Mouse (Mus musculus): Measurements from ENCODE around the gene Inpp5d. TPM values are rescaled to one million over a fixed set of nuclear protein-coding genes. Genes with fewer than 3 reads are reported as not detected.

Inpp5d gene
- 10 to 100 TPM; 12.3 to 64.3 (median 33.4) TPM for total RNA-seq (2022)

DNA sequence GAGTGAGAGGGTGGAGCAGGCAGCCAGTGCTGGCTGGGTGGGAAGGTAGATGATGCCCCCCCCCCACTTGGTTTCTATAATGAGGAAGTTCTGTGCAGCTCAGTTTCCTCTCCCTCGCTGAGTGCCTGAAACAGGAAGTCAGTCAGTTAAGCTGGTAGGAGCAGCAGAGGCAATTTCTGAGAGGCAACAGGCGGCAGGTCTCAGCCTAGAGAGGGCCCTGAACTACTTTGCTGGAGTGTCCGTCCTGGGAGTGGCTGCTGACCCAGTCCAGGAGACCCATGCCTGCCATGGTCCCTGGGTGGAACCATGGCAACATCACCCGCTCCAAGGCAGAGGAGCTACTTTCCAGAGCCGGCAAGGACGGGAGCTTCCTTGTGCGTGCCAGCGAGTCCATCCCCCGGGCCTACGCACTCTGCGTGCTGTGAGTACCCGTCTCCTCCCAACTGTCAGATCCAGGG is at the start of gene Inpp5d:
Gene Inpp5d, plus strand, starts transcription at position 102 of the 458 bp plus-strand sequence.
- DNase-seq (ENCODE audit: low spot score in 2 of 2), result no peak

DNA sequence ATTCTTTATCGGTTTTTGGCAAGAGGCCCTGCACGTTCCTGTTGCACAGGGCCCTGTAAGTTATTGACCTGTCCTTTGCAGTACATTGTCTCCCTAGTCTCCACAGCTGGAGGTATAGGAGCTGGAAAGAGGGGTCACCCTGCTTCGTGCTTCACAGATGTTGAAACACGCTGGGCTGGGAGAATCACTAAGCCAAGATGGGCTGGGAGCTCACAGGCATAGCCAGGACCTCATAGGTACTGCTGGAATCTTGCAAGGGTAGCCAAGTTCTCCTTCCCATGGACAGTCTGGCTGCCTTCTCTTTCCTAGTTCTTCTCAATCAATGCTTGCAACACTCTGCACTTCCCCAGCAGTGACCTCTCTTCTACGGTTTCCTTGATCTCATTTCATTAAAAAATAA is 46.9 kb upstream of the Inpp5d start:
- no peak for DNase-seq (ENCODE audit: low spot score in 2 of 2)

DNA sequence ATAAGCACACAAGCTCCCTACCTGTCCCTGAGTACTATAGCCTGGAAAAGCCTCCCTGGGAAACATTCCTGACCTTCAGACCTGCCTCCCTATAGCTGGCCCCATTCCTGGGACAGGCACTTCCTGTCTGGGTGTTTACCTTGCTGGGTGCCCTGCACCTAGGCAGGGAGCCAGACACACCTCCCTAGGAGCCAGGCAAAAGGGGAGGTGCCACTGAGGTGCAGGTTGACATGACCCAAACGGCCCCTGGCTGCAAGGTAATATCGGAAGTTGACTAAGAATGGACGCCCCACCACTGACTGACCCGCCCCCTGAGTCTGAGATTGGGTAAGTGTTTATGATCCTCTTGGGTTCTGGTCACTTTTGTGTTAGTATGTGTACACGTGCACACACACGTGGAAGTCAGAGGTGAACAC is 46.3 kb upstream of the Inpp5d start, which contains the start of gene Ngef:
Gene Ngef, minus strand, starts transcription at position 71 of the 416 bp plus-strand sequence.
- DNase-seq (ENCODE audit: low spot score in 2 of 2), result no peak

DNA sequence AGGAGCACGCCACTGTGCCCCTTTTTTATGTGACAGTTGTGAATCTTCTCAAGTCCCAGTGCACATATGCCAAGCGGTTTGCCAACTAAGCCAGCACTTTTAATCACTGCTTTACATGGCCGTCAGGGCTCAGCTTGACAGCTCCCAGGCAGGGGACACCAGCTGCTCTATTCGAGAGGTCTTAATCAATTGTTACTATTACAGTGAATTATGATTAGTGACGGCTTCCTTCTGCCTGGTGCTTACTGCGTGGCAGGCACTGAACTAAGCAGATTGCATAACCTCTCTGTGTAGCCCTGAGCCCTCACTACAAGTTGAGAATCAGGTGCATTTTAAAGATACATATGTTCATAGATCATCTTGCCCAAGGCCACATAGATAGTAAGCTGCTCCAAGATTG is 45.8 kb upstream of the Inpp5d start:
- peak in 1 of 2 experiments; percentile 16 for DNase-seq (ENCODE audit: low spot score in 2 of 2)

DNA sequence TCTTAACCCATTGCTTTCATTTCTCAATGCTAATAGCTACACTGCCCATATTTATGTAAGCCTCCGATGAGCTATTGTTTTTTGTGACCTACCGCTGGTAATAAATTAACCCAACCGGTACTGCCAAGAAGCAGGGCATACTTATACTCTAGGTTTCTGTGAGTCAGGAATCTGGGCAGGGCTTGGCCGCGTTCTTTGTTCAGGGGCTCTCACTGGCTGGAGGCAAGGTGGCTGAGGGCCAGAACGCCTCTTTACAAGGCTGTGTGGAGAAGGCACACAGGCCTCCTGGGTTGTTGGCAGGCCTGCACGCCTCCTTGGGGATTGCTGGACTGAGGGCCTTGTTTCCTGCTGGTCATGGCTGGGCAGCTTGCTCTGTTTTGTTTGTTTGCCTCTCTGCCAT is 45.3 kb upstream of the Inpp5d start:
- DNase-seq (ENCODE audit: low spot score in 2 of 2), result peak; percentile 36 to 55

DNA sequence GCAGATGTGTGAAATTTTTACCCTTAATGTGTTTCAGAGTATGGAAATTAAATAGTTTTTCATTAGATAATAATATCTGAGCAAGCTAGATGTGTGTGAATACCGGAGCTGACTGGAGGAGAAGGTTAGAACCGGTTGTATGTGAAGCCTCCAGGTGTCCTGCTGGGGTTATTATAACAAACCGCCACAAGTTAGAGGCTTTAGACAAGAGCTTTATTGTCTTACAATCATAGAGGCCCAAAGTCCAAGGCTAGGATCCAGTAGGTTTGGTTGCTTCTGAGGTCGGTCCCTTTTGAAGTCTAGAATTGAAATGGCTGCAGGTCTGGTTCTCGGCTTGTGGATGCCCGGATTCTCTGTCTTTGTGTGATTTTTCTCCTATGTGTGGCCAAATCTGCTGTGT is 41.1 kb upstream of the Inpp5d start:
- DNase-seq (ENCODE audit: low spot score in 2 of 2), result no peak

DNA sequence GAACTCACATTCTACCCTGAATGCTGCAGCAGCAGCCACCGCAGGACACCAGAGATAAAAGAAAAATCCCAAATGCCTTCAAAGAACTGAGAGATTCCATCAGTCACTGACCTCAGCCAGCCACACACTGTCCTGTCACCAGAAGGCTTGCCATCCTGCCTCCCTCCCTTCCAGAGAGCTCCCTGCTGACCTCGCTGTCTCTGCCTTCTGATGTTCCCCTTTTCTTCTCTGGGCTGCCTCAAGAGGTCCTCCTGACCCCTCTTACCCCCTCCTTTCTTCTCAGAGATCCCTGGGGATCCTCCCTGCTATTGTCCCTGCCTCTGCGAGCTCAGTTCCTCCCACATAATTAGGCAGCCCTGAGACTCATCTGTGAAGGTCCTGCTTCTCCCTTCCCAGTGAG is 39.3 kb upstream of the Inpp5d start:
- DNase-seq (ENCODE audit: low spot score in 2 of 2), result no peak

DNA sequence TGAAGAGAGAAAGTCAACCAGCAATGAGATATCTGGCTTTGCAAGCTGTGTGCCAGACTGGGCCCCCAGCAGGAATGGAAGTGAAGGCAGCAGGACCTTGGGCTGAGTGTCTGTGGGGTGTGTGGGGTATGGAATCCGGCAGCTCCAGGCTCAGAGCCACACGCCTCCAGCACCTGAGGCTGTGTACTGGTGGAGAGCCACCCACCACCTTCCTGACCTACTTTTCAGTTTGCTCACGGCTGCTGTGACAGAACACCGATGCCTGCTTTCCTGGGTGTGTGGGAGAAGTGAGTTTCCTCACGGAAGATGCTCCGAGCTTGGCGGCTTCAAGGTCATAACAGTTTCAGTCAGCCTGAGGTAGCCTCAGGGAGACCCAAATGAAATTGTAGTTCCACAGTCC is 30.9 kb upstream of the Inpp5d start:
- no peak for DNase-seq (ENCODE audit: low spot score in 2 of 2)

DNA sequence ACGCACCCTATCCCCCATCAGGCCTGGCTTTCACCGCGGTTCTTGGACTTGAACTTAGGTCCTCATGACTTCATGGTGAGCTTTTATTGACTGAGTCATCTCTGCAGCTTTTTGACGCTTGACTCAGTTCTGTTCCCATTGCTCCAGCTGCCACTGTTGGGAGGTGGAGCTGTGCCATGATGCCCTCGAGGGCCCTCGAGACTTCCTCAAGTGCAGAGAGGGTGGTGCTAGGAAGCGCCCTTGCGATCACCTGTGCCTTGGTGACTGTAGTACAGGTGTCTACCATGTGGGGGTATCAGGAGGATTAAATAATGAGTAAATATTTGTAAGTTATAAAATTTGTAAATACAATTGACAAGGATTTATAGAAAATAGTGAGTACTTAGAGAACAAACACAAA is 30.1 kb upstream of the Inpp5d start:
- DNase-seq (ENCODE audit: low spot score in 2 of 2), result no peak

DNA sequence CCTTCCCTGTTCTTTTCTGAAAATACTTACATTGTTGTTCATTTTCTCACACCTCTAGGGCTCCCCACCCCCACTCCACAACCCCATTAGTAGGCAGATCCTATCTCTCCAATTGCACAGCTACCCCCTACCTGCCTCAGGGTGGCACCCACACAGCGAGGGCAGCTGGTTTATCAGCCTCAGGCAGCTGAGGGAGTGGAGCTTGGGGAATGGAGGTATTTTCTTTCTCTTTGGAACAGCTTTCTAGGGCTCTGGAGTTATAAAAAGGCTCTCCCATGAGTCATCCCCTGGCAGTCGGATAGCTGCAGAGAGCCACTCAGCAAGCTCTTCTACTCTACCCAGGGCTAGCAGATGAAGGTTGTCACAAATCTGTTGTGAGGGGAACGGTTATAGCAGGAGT is 25.9 kb upstream of the Inpp5d start:
- no peak for DNase-seq (ENCODE audit: low spot score in 2 of 2)

DNA sequence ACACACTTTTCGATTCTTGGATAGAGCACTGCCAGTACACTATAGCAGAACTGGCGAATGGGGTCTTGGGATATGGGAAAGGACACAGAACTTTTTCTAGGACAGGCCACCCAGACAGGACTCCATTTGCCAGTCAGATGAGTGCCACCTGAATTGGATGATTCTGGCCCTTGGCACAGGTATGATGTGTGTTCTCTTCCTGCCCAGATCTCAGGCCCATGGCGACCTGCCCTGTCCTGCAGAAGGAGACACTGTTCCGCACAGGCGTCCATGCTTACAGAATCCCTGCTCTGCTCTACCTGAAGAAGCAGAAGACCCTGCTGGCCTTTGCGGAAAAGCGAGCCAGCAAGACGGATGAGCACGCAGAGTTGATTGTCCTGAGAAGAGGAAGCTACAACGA is 25.4 kb upstream of the Inpp5d start:
- no peak for DNase-seq (ENCODE audit: low spot score in 2 of 2)

DNA sequence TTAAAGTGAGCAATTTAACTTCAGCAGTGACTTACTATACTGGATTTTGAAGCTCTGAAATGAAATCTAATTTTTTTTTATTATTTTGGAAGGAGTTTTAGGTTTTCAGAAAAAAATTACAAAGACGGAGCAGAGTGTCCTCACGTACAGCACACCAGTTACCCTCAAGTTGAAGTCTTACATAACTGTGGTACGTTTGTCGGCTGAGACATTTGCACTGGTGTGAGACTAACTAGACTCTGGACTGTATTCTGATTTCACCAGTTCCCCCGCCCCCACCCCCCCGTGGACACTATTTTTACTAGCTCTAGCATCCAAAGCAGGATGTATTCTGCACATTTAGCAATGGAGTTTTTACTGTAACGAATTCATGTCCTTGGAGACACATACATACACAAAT is 19.6 kb upstream of the Inpp5d start:
- DNase-seq (ENCODE audit: low spot score in 2 of 2), result no peak

DNA sequence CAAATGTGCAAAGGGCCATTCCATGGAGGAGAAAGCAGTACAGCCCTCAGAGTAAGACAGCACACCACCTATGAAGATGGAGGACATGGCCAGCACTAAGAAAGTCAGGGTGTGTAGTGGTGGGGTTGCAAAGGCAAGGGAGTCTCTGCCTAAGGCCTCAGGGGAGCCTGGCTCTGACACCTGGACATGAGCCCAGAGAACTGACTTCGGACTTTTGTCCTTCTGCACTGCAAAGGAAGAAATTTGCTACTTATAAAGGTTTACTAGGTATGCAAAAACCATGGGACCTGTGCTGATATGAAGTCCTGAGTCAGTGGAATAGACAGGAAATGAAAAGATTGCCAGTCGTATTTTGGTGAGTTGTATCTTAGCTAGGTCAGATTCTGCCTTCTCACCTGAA is 18.3 kb upstream of the Inpp5d start:
- DNase-seq (ENCODE audit: low spot score in 2 of 2), result no peak

DNA sequence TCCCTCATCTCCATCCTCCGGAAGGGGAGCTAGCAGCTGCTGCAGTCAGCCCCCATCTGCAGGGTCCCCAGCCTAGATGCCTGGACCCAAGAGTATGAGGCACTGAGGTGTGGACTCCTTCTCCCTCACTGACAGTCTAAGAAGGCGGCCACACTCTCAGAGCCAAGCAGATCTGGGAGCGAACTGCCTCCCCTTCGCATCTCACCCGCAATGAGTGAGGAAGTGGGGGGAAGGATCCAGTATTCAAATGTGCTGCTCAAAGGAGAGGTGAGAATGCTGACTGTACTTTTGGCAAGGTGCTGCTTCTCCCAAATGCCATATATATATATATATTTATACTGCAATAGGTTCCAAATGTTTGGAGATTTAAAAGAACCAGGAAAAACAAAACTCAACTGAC is 16.7 kb upstream of the Inpp5d start:
- no peak for DNase-seq (ENCODE audit: low spot score in 2 of 2)

DNA sequence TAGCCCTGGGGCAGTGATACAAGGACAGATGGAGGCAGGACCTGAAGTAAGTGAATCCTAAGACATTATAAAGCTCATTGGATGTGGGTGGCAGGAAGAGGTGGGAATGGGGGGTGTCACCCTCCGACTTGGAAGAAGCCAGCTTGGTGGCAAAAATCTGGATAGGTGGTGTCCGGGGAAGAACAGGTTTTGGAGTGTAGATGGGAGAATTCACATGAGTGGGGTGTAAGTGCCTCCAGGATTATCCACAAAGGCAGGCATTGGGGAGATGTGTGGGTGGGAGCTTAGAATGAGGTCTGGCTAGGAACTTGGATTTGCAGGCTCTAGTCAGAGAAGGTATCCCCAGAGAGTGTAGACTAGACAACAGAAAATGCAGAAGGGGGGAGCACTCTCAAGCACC is 14.8 kb upstream of the Inpp5d start:
- no peak for DNase-seq (ENCODE audit: low spot score in 2 of 2)

DNA sequence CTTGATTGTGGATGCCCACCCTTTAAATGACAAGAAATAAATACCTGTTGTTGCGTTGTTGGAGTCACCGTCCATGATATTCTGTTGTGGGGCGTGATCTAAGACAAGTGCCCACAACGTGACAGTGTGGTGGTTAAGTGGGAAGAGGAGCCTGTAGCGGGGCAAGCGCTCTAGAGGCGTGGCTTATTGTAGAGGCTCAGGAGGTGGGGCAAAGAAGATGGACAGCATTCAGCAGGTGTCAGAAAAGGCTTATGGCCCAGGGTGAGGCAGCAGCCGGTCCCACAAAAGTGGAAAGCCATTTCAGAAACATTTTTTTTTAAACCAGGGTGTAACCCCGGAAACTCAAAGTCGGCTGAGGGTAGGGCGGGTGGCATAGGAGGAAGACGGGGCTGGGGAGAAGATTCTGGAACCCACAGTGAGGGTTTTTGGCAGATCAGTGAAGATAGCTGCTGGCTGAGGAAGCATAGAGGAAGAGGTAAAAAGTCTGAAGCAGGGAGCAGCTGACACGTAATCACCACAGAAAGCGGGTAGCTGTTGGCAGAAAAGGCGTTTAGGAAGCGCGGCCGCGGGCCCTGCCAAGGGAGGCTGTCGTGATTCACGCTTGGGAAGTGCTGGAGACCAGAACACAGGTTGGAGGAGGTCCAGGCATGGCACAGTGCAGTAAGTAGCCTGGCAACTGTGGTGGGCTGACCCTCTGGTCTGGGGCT is 12.6 kb upstream of the Inpp5d start:
- DNase-seq (ENCODE audit: low spot score in 2 of 2), result peak; percentile 71 to 72

DNA sequence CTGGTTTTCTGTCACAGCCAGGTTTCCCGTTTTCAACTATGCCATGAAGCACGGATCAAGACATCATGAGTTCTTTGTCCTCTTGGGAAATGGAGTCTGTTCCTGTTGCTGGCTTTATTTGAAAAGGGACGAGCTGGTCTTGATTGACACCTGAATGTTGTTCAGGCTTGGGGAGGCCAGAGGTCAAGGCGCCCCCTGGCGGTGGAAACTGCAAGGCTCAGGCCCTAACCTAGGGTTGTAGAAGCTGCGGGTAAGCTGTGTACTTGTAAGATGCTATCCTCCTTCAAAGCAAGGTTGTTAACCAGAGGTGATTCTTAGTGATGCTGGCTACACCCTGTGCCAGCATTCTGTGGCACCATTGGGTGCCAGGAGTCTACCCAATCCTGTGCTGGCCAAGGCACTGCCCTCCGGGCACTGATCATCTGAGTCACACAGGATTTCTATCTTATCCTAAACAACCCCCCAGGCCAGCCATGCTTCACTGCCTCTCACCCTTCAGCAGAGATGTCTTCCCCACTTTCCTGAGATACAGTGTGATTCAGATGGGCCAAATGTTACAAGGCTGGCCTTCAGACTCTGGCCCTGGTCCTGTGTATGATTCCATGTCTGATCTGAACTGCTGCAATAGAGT is 11.6 kb upstream of the Inpp5d start:
- peak in 1 of 2 experiments; percentile 44 for DNase-seq (ENCODE audit: low spot score in 2 of 2)

DNA sequence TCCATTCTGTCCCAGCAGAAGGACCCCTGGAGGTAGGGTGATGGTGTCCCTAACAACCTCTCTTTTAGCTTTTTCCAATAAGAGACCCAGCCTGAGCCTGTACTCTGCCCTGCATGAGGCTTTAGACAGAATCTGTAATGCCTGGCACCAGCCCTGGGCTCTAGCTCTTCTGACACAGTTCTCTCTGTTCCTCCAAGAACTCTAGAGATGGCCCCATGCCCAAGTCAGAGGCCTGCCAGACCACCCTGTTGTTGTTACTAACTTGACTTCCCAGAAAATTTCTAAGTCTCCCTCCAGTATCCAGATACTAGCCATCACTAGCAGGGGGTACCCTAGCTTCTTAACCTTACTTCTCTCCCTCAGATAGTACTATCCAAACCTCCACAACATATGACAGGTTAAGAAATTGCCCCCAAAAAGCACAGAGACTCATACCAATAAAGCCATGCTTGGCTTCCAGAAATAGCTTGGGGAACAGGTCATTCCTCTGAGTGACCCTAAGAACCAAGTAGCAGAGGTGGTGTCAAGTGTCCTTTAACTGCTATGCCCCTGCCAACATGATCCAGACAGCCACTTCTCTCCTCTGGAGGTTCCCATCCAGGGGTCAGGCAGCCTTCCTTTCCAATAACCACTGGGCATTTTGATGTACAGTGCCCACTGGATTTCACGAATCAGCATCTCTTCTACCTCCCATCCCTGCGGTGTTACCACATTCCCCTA is 5.4 kb upstream of the Inpp5d start:
- no peak for DNase-seq (ENCODE audit: low spot score in 2 of 2)

DNA sequence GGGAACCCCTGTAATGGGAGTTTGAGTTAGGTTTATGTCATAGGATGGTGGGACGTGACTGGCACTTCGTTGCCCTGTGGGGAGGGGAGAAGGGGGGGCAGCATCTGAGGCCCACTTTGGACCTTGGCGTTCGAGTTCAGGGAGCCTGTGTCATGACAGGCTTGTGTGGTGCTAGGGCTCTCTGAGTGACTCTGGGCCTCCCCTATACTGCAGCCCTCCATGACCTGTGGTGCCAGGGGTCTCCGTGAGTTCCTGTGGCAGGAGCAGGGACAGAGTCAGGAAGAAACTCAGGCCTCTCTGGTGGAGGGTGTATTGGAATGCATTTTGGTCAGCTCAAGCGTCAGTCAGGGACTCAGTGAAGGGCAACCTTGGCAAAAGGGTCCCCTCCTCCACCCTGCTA is 581 bp downstream of the Inpp5d start:
- no peak for DNase-seq (ENCODE audit: low spot score in 2 of 2)

DNA sequence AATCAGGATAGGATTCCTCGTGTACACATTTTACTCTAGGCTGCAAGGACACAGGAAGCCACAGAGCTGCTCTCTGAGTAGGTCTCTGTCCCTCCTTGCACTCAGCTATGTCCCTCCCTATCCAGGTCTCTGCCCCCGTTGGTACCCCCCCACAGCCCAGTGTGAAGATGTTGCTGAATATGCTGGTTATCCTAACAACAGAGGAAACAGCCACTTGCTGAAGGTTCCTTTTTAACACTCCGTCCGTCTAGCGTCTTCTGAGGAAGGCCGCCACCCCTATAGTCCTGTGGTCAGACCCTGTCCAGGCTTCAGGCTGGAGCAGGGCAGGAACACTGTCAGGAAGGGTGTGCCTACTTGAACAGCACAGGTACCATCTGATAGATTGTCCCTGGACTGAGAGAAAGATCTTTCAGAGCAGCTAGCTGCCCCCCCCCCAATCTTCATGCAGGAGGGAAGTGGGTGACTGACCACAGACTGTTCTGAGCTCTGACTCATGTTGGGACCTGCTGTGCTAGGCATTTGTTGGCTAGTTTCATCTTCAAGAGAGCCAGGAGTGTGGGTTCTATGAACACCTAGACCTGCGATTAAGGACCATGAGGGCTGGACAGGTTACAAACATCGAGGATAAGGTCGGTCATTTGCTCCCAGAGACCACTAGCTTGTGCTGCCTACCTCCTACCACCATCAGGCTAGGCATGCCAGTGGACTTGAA is 1.2 kb downstream of the Inpp5d start:
- DNase-seq (ENCODE audit: low spot score in 2 of 2), result no peak

DNA sequence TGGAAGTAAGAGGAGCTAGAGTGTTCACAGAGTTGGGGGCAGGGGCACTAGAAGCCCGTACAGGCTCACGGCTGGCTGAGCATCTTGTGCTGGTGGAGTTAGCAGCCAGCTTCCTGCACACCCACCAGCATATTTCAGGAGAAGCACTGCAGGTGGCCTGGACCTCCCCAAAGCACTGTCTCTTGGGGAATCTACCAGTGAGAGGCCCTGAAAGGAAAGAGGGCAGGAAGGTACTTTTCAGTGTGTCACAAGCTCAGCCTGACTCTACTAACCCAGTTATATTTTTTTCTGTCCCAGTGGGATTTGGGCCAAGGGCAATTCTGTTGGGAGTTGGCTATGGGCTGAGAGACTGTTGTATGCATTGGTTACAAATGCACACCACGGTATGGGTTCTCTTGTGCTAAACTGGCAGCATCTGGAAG is 1.8 kb downstream of the Inpp5d start:
- peak in 1 of 2 experiments; percentile 29 for DNase-seq (ENCODE audit: low spot score in 2 of 2)

Data from layer of hippocampus, adult 8-10 months (tissue).